Mouse (Mus musculus) myocyte (in vitro differentiated cells): ENCODE measurements at regions not wholly inside any gene's neighbourhood (a gene's known extent, or its start where the extent isn't known, plus 50 kb on each side); places are given as distances from the start of the nearest gene placed in this dataset.

Experiments
- CEBPB ChIP-seq: IDR thresholded peaks from 2 replicates; pipeline ENCODE4 v1.6.1; 2011; ENCODE audit warnings: mild to moderate bottlenecking, moderate library complexity; ENCODE audit not compliant: poor library complexity, insufficient read depth, severe bottlenecking
- E2F4 ChIP-seq: IDR thresholded peaks from one replicate; pipeline ENCODE4 v1.6.1; 2011; ENCODE audit warnings: mild to moderate bottlenecking, control low read depth, moderate library complexity; ENCODE audit not compliant: insufficient read depth
- POLR2A ChIP-seq: IDR thresholded peaks from one replicate; pipeline ENCODE4 v1.6.1; 2011; ENCODE audit warnings: low read depth, mild to moderate bottlenecking, control low read depth, moderate library complexity; ENCODE audit not compliant: insufficient read length

- no peak for TF ChIP-seq POLR2A
- TF ChIP-seq CEBPB = no peak
- TF ChIP-seq E2F4 = no peak
These were observed 71.9 kb upstream of the Frmd6 start for GRCm38 (mm10) chr12:70753458-70753857.
